Mouse (Mus musculus) activated CD4-positive, CD25-positive, alpha-beta regulatory T cell, adult 9 weeks (primary cell): ENCODE data around the gene Sprr2d. TPM values are rescaled to one million over a fixed set of nuclear protein-coding genes. Genes with fewer than 3 reads are reported as not detected.

Experiments used
- polyA plus RNA-seq: library from polyadenylated mRNA; unstranded; fragments of 100-300 nt; shearing (Covaris generic); gene quantifications from one replicate; pipeline ENCODE4 v1.2.1, GENCODE M21; 2017

Gene Sprr2d
- not detected for polyA plus RNA-seq

DNA sequence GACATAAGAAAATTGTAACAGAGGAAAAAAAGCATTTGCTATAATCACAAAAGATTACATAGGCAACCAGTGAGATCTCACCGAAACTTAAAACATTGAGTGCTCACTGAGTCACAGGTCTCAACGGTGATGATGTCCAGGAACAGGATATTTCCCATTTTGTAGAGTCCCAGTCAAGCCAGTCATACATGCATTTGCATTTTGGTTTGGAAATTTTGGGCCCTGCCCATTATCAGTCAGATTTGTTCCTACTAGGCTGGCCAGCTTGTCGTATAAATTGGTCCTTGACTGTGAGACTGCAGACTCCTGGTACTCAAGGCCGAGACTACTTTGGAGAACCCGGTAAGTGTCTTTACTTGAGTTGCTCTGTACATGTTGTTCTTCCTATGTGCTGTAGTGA, at the start of gene Sprr2d:
Gene Sprr2d, plus strand, starts transcription at position 301 of the 400 bp plus-strand sequence.

DNA sequence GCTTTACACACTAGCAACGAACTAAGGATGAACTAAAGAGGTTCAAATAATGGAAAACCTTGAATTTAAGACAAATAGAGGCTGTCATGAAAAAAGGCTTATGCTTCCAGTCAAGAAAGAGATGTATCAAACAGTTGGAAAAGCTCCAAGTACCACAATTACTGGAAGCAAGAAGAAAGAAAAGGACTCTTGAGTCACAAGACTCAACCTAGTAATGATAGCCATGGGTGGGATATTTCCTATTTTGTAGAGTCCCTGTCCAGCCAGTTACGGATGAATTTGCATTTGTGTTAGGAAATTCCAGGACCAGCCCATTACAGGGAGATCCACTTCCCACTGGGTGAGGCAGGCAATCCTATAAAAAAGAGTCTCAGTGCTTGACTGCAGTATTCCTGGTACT, 22.6 kb upstream of the Sprr2d start, which contains the start of gene Sprr2b:
Gene Sprr2b, plus strand, starts transcription at position 301 of the 400 bp plus-strand sequence.

GRCm38 (mm10) chr3:92351843-92352242, 12.9 kb downstream of the Sprr2d start, which contains the start of gene Sprr2e:
Gene Sprr2e, plus strand, starts transcription at chr3:92352143.

DNA sequence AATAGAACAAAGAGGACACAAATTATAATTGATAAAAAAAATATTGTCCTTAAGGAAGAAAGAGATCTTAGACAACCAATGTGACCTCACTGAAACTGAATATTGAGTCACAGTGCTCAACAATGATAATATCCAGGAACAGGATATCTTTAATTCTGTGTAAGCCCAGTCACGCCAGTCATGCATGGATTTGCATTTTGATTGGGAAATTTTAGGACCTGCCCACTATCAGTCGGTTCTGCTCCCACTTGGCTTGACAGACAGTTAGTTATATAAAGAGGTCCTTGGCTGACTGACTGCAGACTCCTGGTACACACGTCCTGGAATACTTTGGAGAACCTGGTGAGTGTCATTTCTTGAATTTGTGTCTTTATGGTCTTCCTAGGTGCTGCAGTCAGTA, 25.9 kb downstream of the Sprr2d start, which contains the start of gene Sprr2f:
Gene Sprr2f, plus strand, starts transcription at position 301 of the 400 bp plus-strand sequence.

DNA sequence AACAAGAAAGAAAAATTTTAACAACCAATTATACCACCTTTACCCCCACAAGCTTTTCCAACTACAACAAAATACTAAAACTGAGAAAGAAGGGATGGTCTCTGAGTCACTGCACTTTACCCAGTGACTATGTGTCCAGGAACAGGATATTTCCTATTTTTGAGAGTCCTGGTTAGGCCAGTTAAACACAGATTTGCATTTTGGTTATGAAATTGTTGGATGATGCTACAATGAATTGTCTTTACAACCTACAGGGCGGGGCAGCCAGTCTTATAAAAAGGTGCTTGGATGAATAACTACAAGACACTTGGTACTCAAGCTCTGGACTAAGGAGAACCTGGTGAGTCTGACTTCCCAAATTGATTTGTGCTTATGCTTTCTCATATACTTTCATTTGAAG, 46.4 kb downstream of the Sprr2d start, which contains the start of gene Sprr2h:
Gene Sprr2h, plus strand, starts transcription at position 301 of the 400 bp plus-strand sequence.

Other genes starting within 250 kb of the Sprr2d start
- gene Prr9, start 215.2 kb upstream of the Sprr2d start, polyA plus RNA-seq, result not detected
- gene Lelp1, start 196.4 kb upstream of the Sprr2d start, polyA plus RNA-seq, result not detected
- gene Sprr2a1, start 123.3 kb upstream of the Sprr2d start, polyA plus RNA-seq, result not detected
- not detected for gene Sprr2a2, start 123.2 kb upstream of the Sprr2d start, polyA plus RNA-seq
- not detected for gene Sprr2a3, start 53.7 kb upstream of the Sprr2d start, polyA plus RNA-seq
- not detected for gene Sprr2b, start 22.5 kb upstream of the Sprr2d start, polyA plus RNA-seq
- not detected for gene Sprr2e, start 13.0 kb downstream of the Sprr2d start, polyA plus RNA-seq
- not detected for gene Sprr2f, start 26.0 kb downstream of the Sprr2d start, polyA plus RNA-seq
- gene Sprr2h, start 46.5 kb downstream of the Sprr2d start, polyA plus RNA-seq, result not detected
- not detected for gene Sprr2i, start 68.9 kb downstream of the Sprr2d start, polyA plus RNA-seq
- not detected for gene Sprr2j-ps, start 78.9 kb downstream of the Sprr2d start, polyA plus RNA-seq
- gene Gm9774, start 90.3 kb downstream of the Sprr2d start, polyA plus RNA-seq, result 17.2 TPM
- gene Sprr2k, start 93.4 kb downstream of the Sprr2d start, polyA plus RNA-seq, result not detected
- not detected for gene Sprr1b, start 99.6 kb downstream of the Sprr2d start, polyA plus RNA-seq
- not detected for gene Sprr3, start 119.6 kb downstream of the Sprr2d start, polyA plus RNA-seq
- not detected for gene Sprr1a, start 146.8 kb downstream of the Sprr2d start, polyA plus RNA-seq
- gene Sprr4, start 161.4 kb downstream of the Sprr2d start, polyA plus RNA-seq, result not detected
- gene 2310046K23Rik, start 195.4 kb downstream of the Sprr2d start, polyA plus RNA-seq, result not detected
- not detected for gene Ivl, start 234.6 kb downstream of the Sprr2d start, polyA plus RNA-seq
- not detected for gene Smcp, start 249.9 kb downstream of the Sprr2d start, polyA plus RNA-seq